Mouse (Mus musculus) forebrain, embryonic 11.5 days (tissue): ENCODE data around the gene Pmpca. TPM values are rescaled to one million over a fixed set of nuclear protein-coding genes. Genes with fewer than 3 reads are reported as not detected.

Experiments used
- ATAC-seq: fragments of 200-750 bp; cut with Nextera tagmentation; replicated peaks from 2 replicates; pipeline ENCODE4 v1.8.0; 2017; ENCODE audit warnings: moderate TSS enrichment; ENCODE audit not compliant: low FRiP score
- DNase-seq: peaks from one replicate; pipeline ENCODE4 v3.0.0-alpha.2; 2017; ENCODE audit warnings: low spot score
- H3K27ac ChIP-seq: fragments of 300-500 bp; sonication (generic); 2 replicates; pipeline ENCODE4 v1.5.1; 2014; ENCODE audit warnings: low read depth, low read length
- H3K27me3 ChIP-seq: fragments of 300-500 bp; sonication (generic); 2 replicates; pipeline ENCODE4 v1.6.1; 2014; ENCODE audit warnings: mild to moderate bottlenecking, low read length, mixed read lengths; ENCODE audit not compliant: control insufficient read depth, insufficient read depth
- H3K36me3 ChIP-seq: fragments of 300-500 bp; sonication (generic); 2 replicates; pipeline ENCODE4 v1.6.1; 2014; ENCODE audit warnings: mild to moderate bottlenecking, low read length, moderate library complexity, mixed read lengths; ENCODE audit not compliant: control insufficient read depth, insufficient read depth
- H3K4me1 ChIP-seq: fragments of 300-500 bp; sonication (generic); replicated peaks from 2 replicates; pipeline ENCODE4 v1.6.1; 2014; ENCODE audit warnings: low read length, mixed read lengths; ENCODE audit not compliant: control insufficient read depth, insufficient read depth
- H3K4me2 ChIP-seq: fragments of 300-500 bp; sonication (generic); 2 replicates; pipeline ENCODE4 v1.6.1; 2014; ENCODE audit warnings: low read depth, mild to moderate bottlenecking, low read length, moderate library complexity, mixed read lengths; ENCODE audit not compliant: severe bottlenecking
- H3K4me3 ChIP-seq: fragments of 300-500 bp; sonication (generic); 2 replicates; pipeline ENCODE4 v1.5.1; 2014; ENCODE audit warnings: low read depth, low read length
- H3K9ac ChIP-seq: fragments of 300-500 bp; sonication (generic); 2 replicates; pipeline ENCODE4 v1.6.1; 2014; ENCODE audit warnings: low read length
- H3K9me3 ChIP-seq: fragments of 300-500 bp; sonication (generic); 2 replicates; pipeline ENCODE4 v1.6.1; 2016; ENCODE audit warnings: low read length, mixed read lengths; ENCODE audit not compliant: control insufficient read depth
- WGBS: fragments of 180-500 bp; shearing (Covaris S2); extraction: QIAGEN DNeasy Blood & Tissue Kit; methylation state at CpG from one replicate; pipeline ENCODE4 v1.1.7; 2014; 5-methylcytosine and 5-hydroxymethylcytosine counted together
- polyA plus RNA-seq: library from polyadenylated mRNA; unstranded; fragments of >200 nt; fragmentation: Nextera tagmentation; extraction: Ambion mirVana; gene quantifications from 2 replicates; pipeline ENCODE4 v1.2.1, GENCODE M21; 2014

Gene Pmpca
- 130 and 131 TPM in 2 replicates for polyA plus RNA-seq

GRCm38 (mm10) chr2:26389154-26389690 lies at the start of gene Pmpca, which contains the start of gene Entr1:
TSS of gene Pmpca (plus strand) at chr2:26389339.
TSS of gene Entr1 (minus strand) at chr2:26389316.
- ATAC-seq: peak; percentile 93
- H3K9me3 ChIP-seq: no peaks in the 10 kb centered on the region
- peak within 1 kb of the TSS; percentile 94 for H3K4me2 ChIP-seq

GRCm38 (mm10) chr2:26341510-26341981 lies 47.6 kb upstream of the Pmpca start:
- no peak overlapping the region for H3K4me3 ChIP-seq
- no peak overlapping the region for H3K4me2 ChIP-seq
- DNase-seq: no peak
- ATAC-seq: no peak
- H3K9me3 ChIP-seq: no peaks in the 10 kb centered on the region
- H3K36me3 ChIP-seq: peaks cover 3% of the 10 kb centered on the region; the same call in 1 of the 2 replicates
- no peak overlapping the region for H3K9ac ChIP-seq
- H3K4me1 ChIP-seq: no peaks in the 10 kb centered on the region
- 85% methylated on average over 2 of the region's 2 CpGs for WGBS
- H3K27ac ChIP-seq: no peak overlapping the region
- H3K27me3 ChIP-seq: no peaks in the 10 kb centered on the region

More at GRCm38 (mm10) chr2:26389154-26389690, at the start of gene Pmpca, which contains the start of gene Entr1:
- Histone ChIP-seq H3K27me3 (no peaks in the 10 kb centered on the region; the same call in 1 of the 2 replicates), H3K27ac (peak within 1 kb of the TSS; percentile 62), H3K4me3 (peak within 1 kb of the TSS; percentile 97), H3K9ac (peak within 1 kb of the TSS; percentile 85), H3K4me1 (peaks cover 11% of the 10 kb centered on the region; the same call in 1 of the 2 replicates), H3K36me3 (peaks cover 31% of the 10 kb centered on the region)
- WGBS: under 1% methylated on average over 58 of the region's 60 CpGs
- peak; percentile 90 for DNase-seq

GRCm38 (mm10) chr2:26342044-26342443 lies 47.1 kb upstream of the Pmpca start:
- Histone ChIP-seq H3K4me1 (no peaks in the 10 kb centered on the region), H3K27me3 (no peaks in the 10 kb centered on the region), H3K9me3 (no peaks in the 10 kb centered on the region), H3K4me2 (no peak overlapping the region), H3K27ac (no peak overlapping the region), H3K9ac (no peak overlapping the region), H3K36me3 (peaks cover 7% of the 10 kb centered on the region; the same call in 1 of the 2 replicates), H3K4me3 (no peak overlapping the region)
- DNase-seq (no peak), ATAC-seq (no peak)
- WGBS: 95% methylated on average over 10 of the region's 10 CpGs

DNA sequence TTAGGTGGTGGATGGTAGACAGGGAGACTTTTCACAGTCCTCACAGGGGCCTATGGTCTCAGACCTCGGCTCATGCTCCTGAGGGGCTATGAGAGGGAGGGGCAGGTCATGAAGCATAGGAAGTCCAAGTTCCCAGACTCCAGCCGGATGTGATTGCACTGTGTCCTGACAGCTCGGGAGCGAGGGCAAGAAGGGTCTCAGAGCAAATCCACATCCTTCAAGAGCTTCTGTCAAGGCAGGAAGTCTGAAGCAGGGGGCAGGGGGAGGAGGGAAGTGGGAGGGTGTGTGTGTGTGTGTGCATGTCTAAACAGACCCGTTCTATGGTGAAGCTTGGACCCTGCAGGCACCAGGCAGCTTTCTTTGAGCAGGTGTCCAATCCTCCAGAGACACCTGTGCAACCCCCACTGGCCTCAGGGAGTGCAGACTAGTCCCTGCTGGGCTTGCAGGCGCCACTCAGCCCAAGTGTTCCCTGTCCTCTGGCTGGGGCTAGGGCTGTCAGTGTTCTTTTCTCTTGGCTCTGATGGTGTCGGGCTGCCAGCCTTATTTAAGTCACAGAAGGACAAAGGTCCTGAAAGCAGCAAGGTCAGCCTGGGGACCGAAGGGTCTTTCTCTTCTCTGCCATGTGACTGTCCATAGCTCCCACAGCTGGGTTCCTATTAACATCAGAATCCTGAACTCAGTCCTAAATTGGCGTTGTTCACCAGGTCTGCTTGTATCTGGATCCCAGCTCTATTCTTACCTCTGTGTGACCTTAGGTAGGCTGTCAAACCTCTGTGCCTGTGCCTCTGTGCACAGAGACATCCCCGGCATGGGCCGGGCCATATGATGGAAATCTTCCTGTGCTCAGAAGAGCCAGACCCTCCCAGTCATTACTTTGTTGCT lies 46.3 kb upstream of the Pmpca start:
- no peak overlapping the region for H3K4me2 ChIP-seq
- no peaks in the 10 kb centered on the region for H3K4me1 ChIP-seq
- no peak overlapping the region for H3K27ac ChIP-seq
- H3K9me3 ChIP-seq: no peaks in the 10 kb centered on the region
- H3K27me3 ChIP-seq: no peaks in the 10 kb centered on the region
- H3K36me3 ChIP-seq: peaks cover 7% of the 10 kb centered on the region; the same call in 1 of the 2 replicates
- 83% methylated on average over 11 of the region's 11 CpGs for WGBS
- DNase-seq (no peak), ATAC-seq (no peak)
- no peak overlapping the region for H3K4me3 ChIP-seq
- no peak overlapping the region for H3K9ac ChIP-seq

DNA sequence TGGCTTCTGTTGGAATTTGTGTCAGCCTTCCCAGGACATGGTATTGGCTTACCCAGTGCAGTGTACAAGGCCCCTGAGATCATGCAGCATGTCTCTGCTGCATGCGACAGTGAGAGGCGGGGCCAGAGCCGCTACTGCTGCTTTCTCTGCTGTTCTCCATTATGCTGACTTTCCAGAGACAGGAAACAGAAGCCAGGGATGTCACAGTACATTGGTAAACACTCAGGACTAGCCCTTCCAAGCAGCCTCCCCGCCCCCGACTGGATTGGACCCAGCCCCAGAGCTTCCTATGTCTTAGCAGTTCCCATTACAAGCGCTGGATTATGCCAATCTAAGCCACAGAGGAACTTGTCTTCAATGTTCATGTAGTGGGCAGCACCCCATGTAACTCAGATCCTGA lies 40.9 kb upstream of the Pmpca start:
- Histone ChIP-seq H3K9me3 (no peaks in the 10 kb centered on the region), H3K4me1 (peaks cover 9% of the 10 kb centered on the region), H3K4me2 (no peak overlapping the region), H3K4me3 (no peak overlapping the region), H3K9ac (no peak overlapping the region), H3K36me3 (peaks cover 3% of the 10 kb centered on the region; the same call in 1 of the 2 replicates), H3K27ac (no peak overlapping the region), H3K27me3 (no peaks in the 10 kb centered on the region)
- ATAC-seq: no peak
- 73% methylated on average over 6 of the region's 6 CpGs for WGBS
- no peak for DNase-seq

GRCm38 (mm10) chr2:26351358-26352290 lies 37.5 kb upstream of the Pmpca start, which contains the start of gene Dnlz:
TSS of gene Dnlz (minus strand) at chr2:26352110.
- peaks cover 9% of the 10 kb centered on the region for H3K4me1 ChIP-seq
- H3K27ac ChIP-seq: 0 out of 2 replicates have a peak within 1 kb of the TSS, but pooled peaks have one; percentile 8
- H3K4me3 ChIP-seq: peak within 1 kb of the TSS; percentile 82
- 3% methylated on average over 62 of the region's 62 CpGs for WGBS
- peak within 1 kb of the TSS; percentile 92 for H3K9ac ChIP-seq
- ATAC-seq (peak; percentile 83), DNase-seq (peak; percentile 96)
- H3K4me2 ChIP-seq: peak within 1 kb of the TSS; percentile 89
- H3K9me3 ChIP-seq: no peaks in the 10 kb centered on the region
- H3K27me3 ChIP-seq: no peaks in the 10 kb centered on the region
- peaks cover 3% of the 10 kb centered on the region; the same call in 1 of the 2 replicates for H3K36me3 ChIP-seq

- H3K27me3 ChIP-seq: no peaks in the 10 kb centered on the region
- peak; percentile 71 for DNase-seq
- no peaks in the 10 kb centered on the region for H3K9me3 ChIP-seq
- peak overlapping the region; percentile 89 for H3K4me2 ChIP-seq
- no peak overlapping the region for H3K27ac ChIP-seq
- peak; percentile 45 for ATAC-seq
- H3K36me3 ChIP-seq: no peaks in the 10 kb centered on the region
- peak overlapping the region; percentile 82 for H3K4me3 ChIP-seq
- WGBS: 3% methylated on average over 35 of the region's 36 CpGs
- H3K4me1 ChIP-seq: peaks cover 9% of the 10 kb centered on the region
- peak overlapping the region; percentile 92 for H3K9ac ChIP-seq
Observed at GRCm38 (mm10) chr2:26352291-26352910, 36.7 kb upstream of the Pmpca start.
